Mouse (Mus musculus): Measurements from ENCODE around the gene BC051019.

The BC051019 gene

DNA sequence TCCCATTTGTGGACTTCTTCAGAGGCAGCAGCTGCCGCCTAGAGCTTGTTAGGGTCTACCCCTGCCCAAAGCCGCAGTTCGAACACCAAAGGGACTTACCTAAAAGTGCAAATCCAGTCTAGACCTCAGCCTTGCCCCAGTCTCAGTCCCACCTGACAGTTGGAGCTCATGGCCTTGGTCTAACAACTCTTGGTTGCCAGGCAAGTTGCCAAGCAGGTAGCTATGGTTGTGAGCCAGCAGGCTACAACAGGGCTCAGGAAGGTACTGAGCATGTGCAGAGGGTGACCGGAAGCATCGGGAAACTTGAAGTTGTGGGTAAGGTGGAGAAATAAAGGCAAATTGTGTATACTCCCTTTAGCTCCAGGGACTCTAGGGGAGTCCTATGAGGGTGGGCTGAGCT lies at the start of gene BC051019:
BC051019 (minus strand) TSS at position 154 of the 400 bp plus-strand sequence.
- no peak for DNase-seq (ENCODE audit: low read depth in 1 of 2, low spot score in 2 of 2)

- DNase-seq (ENCODE audit: low read depth in 1 of 2, low spot score in 2 of 2), result no peak
Observed at GRCm38 (mm10) chr7:109772251-109772650, 48.6 kb upstream of the BC051019 start.

GRCm38 (mm10) chr7:109768699-109769383 lies 45.2 kb upstream of the BC051019 start:
- DNase-seq (ENCODE audit: low read depth in 1 of 2, low spot score in 2 of 2), result no peak

- no peak for DNase-seq (ENCODE audit: low read depth in 1 of 2, low spot score in 2 of 2)
Observed at GRCm38 (mm10) chr7:109767575-109768350, 44.1 kb upstream of the BC051019 start.

DNA sequence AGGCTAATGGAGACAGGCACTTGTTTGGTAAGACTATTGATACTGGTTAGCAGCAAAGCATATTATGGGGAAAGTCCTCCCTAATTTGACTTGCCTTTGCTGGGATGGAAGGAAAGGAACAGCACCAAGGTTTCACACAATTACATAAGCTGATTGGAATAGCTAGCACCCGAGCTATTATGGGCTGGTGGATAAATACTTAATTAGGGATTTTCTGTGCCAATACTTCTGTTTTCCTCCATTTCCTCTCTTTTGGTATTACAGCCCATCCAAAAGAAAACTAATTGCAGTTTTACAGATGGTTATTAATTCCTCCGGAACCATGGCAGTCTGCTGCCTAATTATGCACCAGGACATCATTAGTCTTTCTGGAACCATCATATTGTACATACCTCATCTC lies 40.4 kb upstream of the BC051019 start:
- DNase-seq (ENCODE audit: low read depth in 1 of 2, low spot score in 2 of 2), result no peak

DNA sequence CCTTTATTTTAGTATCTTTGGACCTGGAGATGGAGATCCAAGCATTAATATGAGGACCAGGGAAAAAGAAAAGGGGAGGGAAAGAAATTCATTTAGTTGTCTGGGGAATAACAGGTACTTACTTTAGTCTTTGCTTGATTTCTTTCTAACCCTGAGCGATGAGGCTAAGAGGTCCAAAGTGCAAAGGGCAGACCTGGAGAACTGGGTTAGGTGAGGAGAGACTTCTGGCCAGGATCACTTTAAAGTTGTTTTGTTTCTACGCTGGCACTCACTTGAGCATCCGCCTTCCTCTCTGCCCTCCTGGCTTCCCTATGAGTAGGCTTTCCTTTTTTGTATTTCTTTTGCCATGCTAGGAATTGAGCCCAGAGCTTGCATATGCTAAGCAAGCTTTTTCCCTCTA lies 32.6 kb upstream of the BC051019 start:
- no peak for DNase-seq (ENCODE audit: low read depth in 1 of 2, low spot score in 2 of 2)

DNA sequence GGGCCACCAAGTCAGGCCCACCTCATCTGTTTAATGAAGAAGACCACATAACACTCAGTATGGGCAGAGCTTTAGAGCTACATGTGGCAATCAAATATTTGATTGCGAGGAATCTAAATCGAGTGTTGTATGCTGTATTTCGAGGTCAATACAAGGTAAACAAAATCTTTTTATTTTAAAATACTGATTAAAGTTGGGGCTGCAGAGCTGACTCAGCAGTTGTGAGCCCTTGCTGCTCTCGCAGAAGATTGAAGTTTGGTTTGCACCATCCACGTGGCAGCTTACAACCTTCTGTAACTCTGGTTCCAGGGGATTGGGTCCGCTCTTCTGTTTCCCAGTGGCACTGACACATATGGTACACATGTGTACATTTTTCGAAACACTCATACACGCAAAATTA lies 30.4 kb upstream of the BC051019 start:
- DNase-seq (ENCODE audit: low read depth in 1 of 2, low spot score in 2 of 2), result no peak

DNA sequence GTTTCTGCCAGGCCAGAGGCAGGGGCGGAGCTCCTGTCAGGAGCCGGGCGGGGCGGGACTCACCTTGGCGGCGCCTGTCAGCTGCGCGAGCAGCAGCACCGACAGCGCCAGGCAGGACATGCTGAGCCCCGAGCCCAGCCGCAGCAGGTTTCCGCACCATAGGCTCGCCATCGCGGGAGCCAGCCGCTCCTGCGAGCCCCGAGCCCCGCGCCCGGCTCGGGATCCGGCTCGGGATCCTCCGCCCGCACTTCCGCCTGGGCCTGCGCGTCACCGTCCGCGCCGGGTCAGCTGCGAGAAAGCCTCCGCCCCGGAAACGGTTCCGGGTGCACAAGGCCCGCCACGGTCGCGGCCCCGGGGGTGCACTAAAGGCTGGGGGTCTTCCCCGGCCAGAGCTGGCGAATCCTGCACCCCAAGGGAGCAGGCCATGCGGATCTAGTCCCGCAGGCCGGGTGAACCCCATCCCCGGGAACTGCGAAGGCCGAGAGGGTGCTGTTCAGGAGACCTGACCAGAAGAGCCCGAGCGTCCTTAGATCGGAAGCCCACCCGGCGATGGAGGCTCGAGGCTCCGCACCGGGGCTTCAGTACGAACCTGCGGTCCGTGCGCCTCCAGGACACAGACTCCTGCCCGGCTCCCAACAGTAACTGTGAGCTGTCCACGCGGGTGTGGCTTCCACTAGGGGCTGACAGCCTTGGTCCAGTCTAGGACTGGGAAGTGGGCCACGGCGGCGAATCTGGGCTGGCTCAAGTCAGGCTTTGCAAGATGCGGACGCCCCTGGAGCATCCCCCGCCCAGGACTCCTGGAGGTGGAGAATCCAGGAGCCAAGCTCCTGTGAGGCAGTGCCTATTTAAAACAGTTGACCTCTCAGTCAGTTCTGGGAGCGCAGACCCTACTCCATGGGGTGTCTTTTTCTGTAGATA lies 28.6 kb upstream of the BC051019 start, which contains the start of gene Tmem9b:
Tmem9b (minus strand) TSS at position 868 of the 918 bp plus-strand sequence.
- peak; percentile 30 to 67 for DNase-seq (ENCODE audit: low read depth in 1 of 2, low spot score in 2 of 2)

GRCm38 (mm10) chr7:109751427-109752007 lies 27.9 kb upstream of the BC051019 start:
- no peak for DNase-seq (ENCODE audit: low read depth in 1 of 2, low spot score in 2 of 2)

DNA sequence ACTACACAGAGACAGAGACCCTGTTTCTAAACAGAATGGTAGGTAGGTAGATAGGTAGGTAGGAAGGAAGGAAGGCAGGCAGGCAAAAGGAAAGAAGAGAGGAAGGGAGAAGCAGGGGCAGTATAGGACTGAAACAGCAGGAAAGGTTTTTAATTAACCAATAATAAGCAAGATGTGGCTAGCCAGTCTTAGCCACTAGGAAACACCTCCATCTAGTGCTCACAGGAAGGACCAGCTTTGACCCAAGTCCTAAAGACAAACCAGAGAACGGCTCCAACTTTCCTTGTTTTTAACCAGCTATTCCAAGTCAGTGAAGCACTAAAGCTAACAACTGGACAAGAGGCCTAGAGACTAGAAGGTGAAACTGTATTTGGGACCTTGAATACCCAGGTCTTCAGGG lies 24.1 kb upstream of the BC051019 start:
- DNase-seq (ENCODE audit: low read depth in 1 of 2, low spot score in 2 of 2), result no peak

DNA sequence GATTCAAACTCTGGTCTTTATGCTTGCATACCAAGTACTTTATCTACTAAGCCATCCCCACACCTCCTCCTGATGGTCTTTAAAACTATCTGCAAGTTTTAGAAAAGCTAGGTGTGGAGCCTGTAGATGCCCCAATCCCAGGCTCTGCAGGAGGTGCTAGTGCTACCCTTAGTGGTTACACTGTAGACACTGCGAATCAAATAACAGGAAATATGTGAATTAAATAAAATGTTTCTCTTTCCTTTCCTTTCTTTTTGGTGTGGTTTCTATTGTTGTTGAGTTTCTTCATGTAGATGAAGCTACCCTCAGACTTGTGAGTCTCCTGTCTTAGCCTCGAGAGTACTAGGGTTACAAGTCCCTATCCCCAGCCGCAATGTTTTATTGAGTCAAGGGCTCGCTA lies 18.1 kb upstream of the BC051019 start:
- no peak for DNase-seq (ENCODE audit: low read depth in 1 of 2, low spot score in 2 of 2)

- no peak for DNase-seq (ENCODE audit: low read depth in 1 of 2, low spot score in 2 of 2)
Observed at GRCm38 (mm10) chr7:109741060-109741459, 17.4 kb upstream of the BC051019 start.

DNA sequence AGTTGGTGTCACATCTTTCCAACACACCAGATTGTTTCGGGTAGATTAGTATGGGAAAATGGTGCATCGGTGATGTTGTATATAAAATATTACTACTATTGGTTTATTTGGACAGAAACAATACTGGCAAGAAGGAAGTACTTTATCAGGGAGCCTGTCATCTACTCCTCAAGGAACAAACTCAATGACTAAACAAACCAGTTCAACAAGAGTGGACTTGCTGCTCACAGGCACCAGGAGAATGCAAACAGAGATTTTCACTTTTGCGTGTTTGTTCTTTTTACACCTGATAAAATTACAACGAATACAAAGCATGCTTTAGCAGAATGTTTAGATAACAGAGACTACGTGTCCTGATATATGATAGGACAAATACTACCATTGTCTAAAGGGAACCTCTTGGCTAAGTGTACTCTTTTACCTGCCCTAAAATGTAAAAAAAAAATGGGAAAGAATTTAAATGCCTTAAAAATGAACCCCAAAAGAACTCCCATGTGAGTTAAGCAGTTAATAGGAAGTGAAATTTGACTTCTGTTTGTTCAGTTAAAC lies 16.2 kb upstream of the BC051019 start:
- no peak for DNase-seq (ENCODE audit: low read depth in 1 of 2, low spot score in 2 of 2)

DNA sequence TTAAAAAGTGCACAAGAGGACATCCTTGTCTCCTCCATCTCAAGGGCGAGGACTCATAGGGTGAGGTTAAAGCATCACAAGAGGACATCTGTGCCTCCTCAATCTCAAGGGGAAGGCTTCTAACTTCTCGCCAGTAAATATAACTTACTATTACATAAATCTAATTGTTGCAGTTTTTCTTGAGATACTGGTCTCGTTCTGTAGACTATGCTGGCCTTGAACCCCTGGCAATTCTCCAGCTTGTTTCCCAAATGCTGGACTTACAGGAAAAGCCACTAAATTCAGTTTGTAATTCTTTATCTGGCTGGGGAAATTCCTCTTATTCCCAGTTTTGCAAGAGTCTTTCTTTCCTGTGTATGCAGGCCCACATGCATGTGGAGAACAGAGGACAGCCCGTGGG lies 11.2 kb upstream of the BC051019 start:
- no peak for DNase-seq (ENCODE audit: low read depth in 1 of 2, low spot score in 2 of 2)

DNA sequence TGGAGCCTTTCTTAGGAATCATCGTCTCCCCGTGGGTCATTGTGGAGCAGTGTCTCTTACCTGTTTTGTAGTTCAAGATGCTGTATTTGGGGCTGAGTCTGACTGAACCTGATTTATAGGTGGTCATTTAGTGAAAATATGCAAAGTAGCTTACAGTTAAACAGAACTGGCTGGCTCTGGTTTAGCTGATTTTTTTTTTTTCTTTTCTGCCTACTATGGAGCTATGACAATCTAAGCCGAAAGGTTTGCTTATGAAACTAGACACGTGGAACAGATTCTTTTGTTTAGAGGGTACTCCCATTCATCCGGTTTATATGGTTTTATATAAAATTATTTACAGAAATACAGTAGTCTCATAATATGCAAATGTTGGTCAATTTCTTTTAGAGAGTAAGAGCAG lies 8.0 kb upstream of the BC051019 start, which contains the start of gene Ascl3:
Ascl3 (minus strand) TSS at position 101 of the 400 bp plus-strand sequence.
- no peak for DNase-seq (ENCODE audit: low read depth in 1 of 2, low spot score in 2 of 2)

GRCm38 (mm10) chr7:109723114-109723513 lies 536 bp downstream of the BC051019 start:
- DNase-seq (ENCODE audit: low read depth in 1 of 2, low spot score in 2 of 2), result no peak

- DNase-seq (ENCODE audit: low read depth in 1 of 2, low spot score in 2 of 2), result no peak
Observed at GRCm38 (mm10) chr7:109722618-109723017, 1.0 kb downstream of the BC051019 start.

DNA sequence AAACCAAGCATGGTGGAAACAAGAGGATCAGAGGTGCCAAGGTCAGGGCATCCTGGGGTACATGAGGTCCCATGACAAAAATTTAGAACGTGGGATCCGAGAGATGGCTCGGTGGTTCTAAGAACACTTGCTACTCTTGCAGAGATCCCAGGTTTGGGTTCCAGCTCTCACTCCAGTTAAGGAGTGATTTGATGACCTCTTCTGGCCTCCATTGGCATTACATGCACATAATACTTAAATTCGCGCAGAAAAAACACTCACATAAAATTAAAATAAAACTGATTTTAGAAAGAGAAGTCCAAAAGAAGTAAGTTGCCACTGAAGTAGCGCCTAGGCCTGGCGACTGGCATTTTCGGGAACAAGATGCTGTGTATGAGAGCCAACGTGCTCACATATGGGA lies 4.4 kb downstream of the BC051019 start:
- DNase-seq (ENCODE audit: low read depth in 1 of 2, low spot score in 2 of 2), result no peak

DNA sequence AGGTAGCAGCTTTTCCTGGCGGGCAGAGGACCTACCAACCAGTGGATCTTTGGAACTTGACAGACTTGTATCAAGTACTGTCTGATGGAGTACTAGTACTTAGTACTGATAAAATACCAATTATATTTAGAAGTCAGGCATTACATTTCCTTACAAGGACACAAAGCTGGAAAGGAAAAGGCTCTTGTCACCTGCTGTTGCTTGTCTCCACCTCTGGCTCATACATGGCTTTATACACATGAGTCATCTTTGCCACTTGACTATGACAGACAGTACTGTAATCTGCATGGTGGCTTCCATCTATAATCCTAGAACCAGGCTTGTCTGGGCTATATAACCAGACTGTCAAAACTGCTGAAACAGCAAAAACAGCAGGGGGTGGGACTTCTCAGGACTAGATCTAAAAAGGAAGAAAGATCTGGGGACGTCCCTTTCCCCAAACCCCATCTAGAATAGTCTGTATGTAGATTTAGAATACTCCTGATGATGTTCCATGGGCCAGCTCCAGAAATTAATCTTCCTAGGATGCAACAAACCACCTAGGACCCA lies 10.1 kb downstream of the BC051019 start:
- no peak for DNase-seq (ENCODE audit: low read depth in 1 of 2, low spot score in 2 of 2)

- no peak for DNase-seq (ENCODE audit: low read depth in 1 of 2, low spot score in 2 of 2)
Observed at GRCm38 (mm10) chr7:109712198-109712597, 11.5 kb downstream of the BC051019 start.

All from monocyte, adult 2 months (primary cell).